Mouse (Mus musculus) heart, postnatal 0 days (tissue): ENCODE measurements at regions not wholly inside any gene's neighbourhood (a gene's known extent, or its start where the extent isn't known, plus 50 kb on each side); places are given as distances from the start of the nearest gene placed in this dataset.
A peak's percentile ranks its signal among the peaks of the same experiment; 100 is the strongest.

Experiments
- ATAC-seq: fragments of 200-750 bp; cut with Nextera tagmentation; 2 replicates; pipeline ENCODE4 v1.8.0; 2017; ENCODE audit warnings: low read depth, moderate number of reproducible peaks, moderate library complexity; ENCODE audit not compliant: insufficient read depth
- DNase-seq: peaks from one replicate; pipeline ENCODE4 v3.0.0-alpha.2; 2016; ENCODE audit warnings: low spot score
- H3K27ac ChIP-seq: fragments of 300-500 bp; sonication (generic); 2 replicates; pipeline ENCODE4 v1.5.1; 2014; ENCODE audit warnings: low read depth, mild to moderate bottlenecking
- H3K27me3 ChIP-seq: fragments of 300-500 bp; sonication (generic); 2 replicates; pipeline ENCODE4 v1.6.1; 2014; ENCODE audit warnings: low read length, mixed read lengths; ENCODE audit not compliant: control insufficient read depth, insufficient read depth
- H3K36me3 ChIP-seq: fragments of 300-500 bp; sonication (generic); replicated peaks from 2 replicates; pipeline ENCODE4 v1.6.1; 2014; ENCODE audit warnings: low read length, mixed read lengths; ENCODE audit not compliant: control insufficient read depth, insufficient read depth
- H3K4me1 ChIP-seq: fragments of 300-500 bp; sonication (generic); 2 replicates; pipeline ENCODE4 v1.6.1; 2014; ENCODE audit warnings: antibody characterized with exemption; ENCODE audit not compliant: control insufficient read depth, insufficient read depth
- H3K4me2 ChIP-seq: fragments of 300-500 bp; sonication (generic); 2 replicates; pipeline ENCODE4 v1.6.1; 2014; ENCODE audit warnings: low read depth, mild to moderate bottlenecking, low read length, moderate library complexity
- H3K4me3 ChIP-seq: fragments of 300-500 bp; sonication (generic); 2 replicates; pipeline ENCODE4 v1.5.1; 2014; ENCODE audit warnings: low read depth, low read length
- H3K9ac ChIP-seq: fragments of 300-500 bp; sonication (generic); replicated peaks from 2 replicates; pipeline ENCODE4 v1.6.1; 2014; ENCODE audit warnings: low read depth, low read length, mixed read lengths
- H3K9me3 ChIP-seq: fragments of 300-500 bp; sonication (generic); replicated peaks from 2 replicates; pipeline ENCODE4 v1.6.1; 2016; ENCODE audit warnings: low read length; ENCODE audit not compliant: control insufficient read depth
- CTCF ChIP-seq: IDR thresholded peaks from 2 replicates; pipeline ENCODE4 v1.5.1; 2016; ENCODE audit warnings: antibody characterized with exemption, control low read depth, low read depth
- EP300 ChIP-seq: IDR thresholded peaks from 2 replicates; pipeline ENCODE4 v1.6.1; 2016; ENCODE audit warnings: antibody characterized with exemption, low read depth
- WGBS: fragments of 180-500 bp; shearing (Covaris S2); extraction: QIAGEN DNeasy Blood & Tissue Kit; methylation state at CpG from one replicate; pipeline ENCODE4 v1.1.7; 2014; 5-methylcytosine and 5-hydroxymethylcytosine counted together

DNA sequence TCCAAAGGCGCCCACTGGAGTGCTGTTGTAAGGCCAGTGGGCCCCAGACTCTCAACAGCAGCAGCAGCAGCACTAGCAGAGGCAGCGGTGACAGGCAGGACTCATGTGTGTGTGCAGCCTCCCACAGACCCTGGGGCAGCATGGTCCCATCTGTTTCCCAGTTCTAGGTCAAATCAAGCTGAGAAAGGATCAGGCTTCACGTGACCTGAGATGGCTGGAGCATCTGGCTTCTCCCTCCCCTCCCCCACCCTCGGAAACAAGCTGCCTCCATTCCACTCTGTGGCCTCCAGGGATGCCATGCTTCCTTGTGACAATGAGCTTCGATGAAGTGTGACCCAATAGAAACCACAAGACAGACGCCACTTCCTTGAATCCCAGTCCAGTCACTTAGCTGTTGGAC is 128.8 kb downstream of the Mycn start:
- Histone ChIP-seq H3K4me1 (peaks cover 9% of the 10 kb centered on the region), H3K27me3 (no peaks in the 10 kb centered on the region), H3K36me3 (no peaks in the 10 kb centered on the region), H3K27ac (no peak overlapping the region), H3K4me2 (no peak overlapping the region), H3K9ac (no peak overlapping the region), H3K4me3 (no peak overlapping the region), H3K9me3 (no peaks in the 10 kb centered on the region)
- DNase-seq (no peak), ATAC-seq (no peak)
- no peak for TF ChIP-seq EP300
- no peak for TF ChIP-seq CTCF
- 63% methylated on average over 6 of the region's 6 CpGs for WGBS

DNA sequence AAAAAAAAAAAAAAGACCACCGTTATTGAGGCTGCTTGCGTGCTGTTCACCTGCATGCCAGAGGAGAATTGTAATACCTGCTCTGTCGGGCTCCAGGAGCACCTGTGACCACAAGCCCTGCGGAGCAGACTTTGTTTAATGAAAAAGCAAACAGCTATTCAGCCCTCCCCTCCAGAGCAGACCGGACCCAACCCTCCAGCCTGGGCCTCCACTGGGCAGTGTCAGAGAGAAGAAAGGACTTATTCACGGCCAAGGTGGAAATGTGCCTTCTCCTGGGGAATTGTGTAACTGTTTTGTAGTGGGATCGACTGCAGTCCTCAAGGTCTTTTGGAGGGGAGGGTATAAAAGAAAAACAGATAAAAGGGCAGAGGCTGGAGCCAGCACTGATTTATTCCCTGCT is 130.8 kb downstream of the Mycn start:
- Histone ChIP-seq H3K4me1 (peaks cover 9% of the 10 kb centered on the region), H3K36me3 (no peaks in the 10 kb centered on the region), H3K9me3 (no peaks in the 10 kb centered on the region), H3K27ac (no peak overlapping the region), H3K4me2 (peak overlapping the region; percentile 55; the same call in 1 of the 2 replicates), H3K9ac (no peak overlapping the region), H3K4me3 (no peak overlapping the region), H3K27me3 (no peaks in the 10 kb centered on the region)
- DNase-seq (no peak), ATAC-seq (no peak)
- 35% methylated on average over 7 of the region's 7 CpGs for WGBS
- no peak for TF ChIP-seq EP300
- TF ChIP-seq CTCF: no peak

DNA sequence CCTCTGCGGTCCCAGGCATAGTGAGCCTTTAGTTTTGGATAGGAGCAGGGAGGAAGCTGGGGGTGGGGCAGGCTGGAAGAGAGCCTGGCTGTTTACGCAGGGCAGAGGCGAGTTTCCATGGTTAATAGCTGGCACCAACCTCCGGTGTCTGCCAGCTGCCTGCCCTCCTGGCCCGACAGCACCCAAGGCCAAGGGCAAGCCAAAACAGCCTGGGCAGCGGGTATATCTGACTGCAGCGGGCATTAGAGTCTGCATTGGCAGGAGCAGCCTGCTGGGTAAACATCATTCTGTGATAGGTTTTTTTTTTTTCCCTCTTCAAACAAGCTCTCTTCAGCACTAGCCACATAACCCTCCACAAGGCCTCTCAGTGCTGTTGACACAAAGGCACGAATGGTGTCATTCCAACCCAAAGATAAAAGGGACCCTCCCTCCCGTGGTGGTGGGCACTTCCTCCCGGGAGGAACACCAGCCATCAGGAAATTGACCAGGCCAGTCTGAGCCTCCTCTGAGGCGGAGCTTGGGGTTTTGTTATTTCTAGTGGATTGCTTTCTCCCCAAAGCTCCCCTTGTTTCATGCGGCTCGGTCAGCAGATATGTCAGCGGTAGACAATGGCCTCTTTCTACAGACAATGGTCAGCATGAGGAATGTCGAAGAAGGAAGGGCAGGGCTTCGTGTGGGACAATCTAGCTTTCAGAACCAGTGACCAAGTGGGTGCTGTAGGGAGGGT is 131.4 kb downstream of the Mycn start:
- Histone ChIP-seq H3K27ac (0 out of 2 replicates have a peak overlapping the region, but pooled peaks have one; percentile 15), H3K36me3 (no peaks in the 10 kb centered on the region), H3K4me3 (peak overlapping the region; percentile 23), H3K4me2 (peak overlapping the region; percentile 55), H3K27me3 (no peaks in the 10 kb centered on the region), H3K9ac (no peak overlapping the region), H3K9me3 (no peaks in the 10 kb centered on the region), H3K4me1 (peaks cover 9% of the 10 kb centered on the region)
- TF ChIP-seq CTCF (no peak), EP300 (no peak)
- WGBS: 9% methylated on average over 16 of the region's 16 CpGs
- DNase-seq (peak; percentile 75), ATAC-seq (peak; percentile 90)

DNA sequence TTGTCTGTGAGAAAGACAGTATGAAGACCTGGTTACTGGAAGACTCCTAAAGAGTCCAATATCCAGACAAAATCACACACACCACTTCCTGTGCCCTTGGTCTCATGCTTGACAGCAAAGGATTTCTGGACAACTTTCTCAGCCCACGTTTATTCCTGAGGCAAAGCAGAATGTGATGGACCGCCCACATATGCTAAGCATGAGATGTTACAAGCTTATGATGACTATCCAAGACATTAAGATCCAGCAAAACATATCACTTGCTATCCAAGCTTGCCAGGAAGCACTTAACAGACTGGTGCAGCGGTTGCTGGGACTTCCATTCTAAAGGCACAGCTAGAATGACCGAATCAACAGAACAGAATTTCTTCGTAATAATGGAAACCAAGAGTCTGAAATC is 133.6 kb downstream of the Mycn start:
- Histone ChIP-seq H3K27me3 (no peaks in the 10 kb centered on the region), H3K36me3 (no peaks in the 10 kb centered on the region), H3K4me2 (no peak overlapping the region), H3K4me1 (peaks cover 9% of the 10 kb centered on the region), H3K9ac (no peak overlapping the region), H3K4me3 (no peak overlapping the region), H3K9me3 (no peaks in the 10 kb centered on the region), H3K27ac (no peak overlapping the region)
- DNase-seq (no peak), ATAC-seq (no peak)
- TF ChIP-seq CTCF (no peak), EP300 (no peak)
- WGBS: 81% methylated on average over 5 of the region's 5 CpGs

DNA sequence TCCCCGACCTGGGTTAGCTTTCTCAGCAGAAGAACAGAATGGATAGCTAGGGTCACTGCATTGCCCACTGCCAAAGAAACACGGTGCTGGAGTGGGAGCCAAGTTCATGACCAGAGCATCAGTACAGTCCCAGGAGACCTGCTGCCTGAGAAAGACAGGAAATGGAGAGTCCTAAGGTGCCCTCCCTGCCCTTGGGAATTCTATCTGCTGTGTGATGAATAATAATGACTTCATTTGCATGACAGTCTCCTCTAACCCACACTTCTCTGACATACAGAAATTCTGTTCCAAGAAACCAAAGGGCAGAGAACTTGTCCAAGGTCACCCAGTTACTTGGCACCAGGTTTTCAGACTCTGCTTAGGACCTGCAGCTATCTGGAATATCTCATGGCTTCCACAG is 138.1 kb downstream of the Mycn start:
- DNase-seq: no peak
- no peaks in the 10 kb centered on the region for H3K9me3 ChIP-seq
- no peak overlapping the region for H3K27ac ChIP-seq
- H3K9ac ChIP-seq: no peak overlapping the region
- WGBS: 58% methylated on average over 2 of the region's 2 CpGs
- H3K4me3 ChIP-seq: no peak overlapping the region
- H3K27me3 ChIP-seq: no peaks in the 10 kb centered on the region
- H3K4me2 ChIP-seq: no peak overlapping the region
- TF ChIP-seq EP300 (no peak), CTCF (no peak)
- no peaks in the 10 kb centered on the region for H3K4me1 ChIP-seq
- H3K36me3 ChIP-seq: no peaks in the 10 kb centered on the region
- ATAC-seq: no peak

DNA sequence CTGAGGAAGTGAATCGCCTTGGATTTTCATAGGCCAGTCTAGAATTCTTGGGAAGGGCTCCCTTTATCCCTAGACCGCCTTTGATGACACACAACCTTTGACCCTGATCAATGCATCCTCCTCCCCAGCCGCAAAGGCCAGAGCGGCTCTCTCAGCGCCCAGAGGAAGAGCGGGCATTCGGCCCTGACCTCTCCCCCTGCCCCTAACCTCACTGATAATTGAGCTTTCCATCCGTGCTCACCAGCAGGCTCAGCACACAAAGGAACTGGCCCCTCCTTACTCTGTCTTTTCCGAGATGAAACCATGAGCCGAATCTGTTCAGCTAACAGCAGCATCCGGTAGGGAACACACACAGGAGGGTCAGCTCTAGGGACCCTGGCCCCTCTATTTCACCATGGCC is 139.3 kb downstream of the Mycn start:
- no peak overlapping the region for H3K4me2 ChIP-seq
- no peak overlapping the region for H3K9ac ChIP-seq
- 44% methylated on average over 11 of the region's 11 CpGs for WGBS
- no peaks in the 10 kb centered on the region for H3K9me3 ChIP-seq
- no peaks in the 10 kb centered on the region for H3K36me3 ChIP-seq
- DNase-seq (no peak), ATAC-seq (no peak)
- no peak overlapping the region for H3K4me3 ChIP-seq
- no peak overlapping the region for H3K27ac ChIP-seq
- H3K27me3 ChIP-seq: no peaks in the 10 kb centered on the region
- TF ChIP-seq CTCF (no peak), EP300 (no peak)
- H3K4me1 ChIP-seq: no peaks in the 10 kb centered on the region
